Mouse (Mus musculus) 3T3-L1 (cell line): Measurements from ENCODE around the gene Akr1cl.
A peak's percentile ranks its signal among the peaks of the same experiment; 100 is the strongest.

Experiments
- DNase-seq: peaks from one replicate; pipeline ENCODE4 v3.0.0-alpha.2; 2015; ENCODE audit warnings: low read depth, low spot score

Gene Akr1cl

DNA sequence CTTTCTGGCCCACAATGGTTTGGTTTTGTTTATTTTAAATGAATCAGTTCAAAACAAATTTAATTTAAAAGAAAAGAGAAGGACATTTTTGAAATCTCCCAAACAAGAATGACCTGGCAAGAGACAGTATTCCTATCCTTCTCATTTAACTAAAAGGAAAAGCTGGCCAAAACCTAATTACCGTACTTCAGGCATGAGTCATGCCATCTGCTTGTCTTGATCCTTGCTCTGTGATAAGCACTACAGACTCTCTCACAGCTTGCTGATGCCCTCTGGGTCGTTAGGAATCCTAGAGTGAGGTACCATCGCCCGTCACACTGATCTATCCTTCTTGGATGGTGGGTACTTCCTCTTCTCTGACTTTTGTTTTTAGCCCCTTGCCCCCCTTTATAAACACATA lies 39.4 kb downstream of the Akr1cl start:
- peak; percentile 56 for DNase-seq

DNA sequence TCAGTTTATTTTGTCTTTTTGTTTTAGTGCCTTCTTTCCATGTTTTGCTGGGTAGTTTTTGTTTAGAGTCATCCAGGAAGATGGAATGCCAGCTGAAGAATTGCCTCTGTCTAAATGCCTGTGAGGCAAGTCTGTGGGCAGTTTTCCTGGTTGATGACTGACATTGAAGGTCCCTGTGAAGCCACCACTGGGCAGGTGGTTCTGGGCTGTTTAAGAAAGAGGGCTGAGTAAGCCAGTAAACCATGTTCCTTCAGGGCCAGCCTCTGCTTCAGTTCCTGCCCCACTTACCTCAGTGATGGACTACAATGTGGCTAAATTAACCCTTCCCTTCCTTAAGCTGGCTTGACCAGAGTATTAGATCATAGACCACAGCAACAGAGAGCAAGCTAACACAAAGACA lies 44.4 kb downstream of the Akr1cl start:
- peak; percentile 21 for DNase-seq

DNA sequence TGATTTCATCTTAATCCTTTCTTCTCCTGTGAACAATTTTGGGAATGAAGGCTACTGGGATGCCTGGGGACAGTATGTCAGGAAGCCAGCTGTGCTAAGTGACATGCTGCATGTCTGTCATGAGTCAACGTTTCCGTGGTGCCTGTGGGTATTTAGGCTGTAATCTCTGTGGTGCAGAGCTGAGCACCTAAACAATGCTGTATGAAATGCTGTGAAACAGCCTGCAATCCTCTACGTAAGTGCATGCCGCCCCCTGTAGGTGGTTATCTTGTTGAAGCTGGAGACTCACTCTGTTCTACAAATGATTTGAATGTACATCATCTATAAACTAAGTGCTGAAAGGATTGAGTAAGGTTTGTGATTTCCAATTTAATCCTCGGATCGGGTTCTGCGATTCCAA lies 46.4 kb downstream of the Akr1cl start:
- DNase-seq, result peak; percentile 85

DNA sequence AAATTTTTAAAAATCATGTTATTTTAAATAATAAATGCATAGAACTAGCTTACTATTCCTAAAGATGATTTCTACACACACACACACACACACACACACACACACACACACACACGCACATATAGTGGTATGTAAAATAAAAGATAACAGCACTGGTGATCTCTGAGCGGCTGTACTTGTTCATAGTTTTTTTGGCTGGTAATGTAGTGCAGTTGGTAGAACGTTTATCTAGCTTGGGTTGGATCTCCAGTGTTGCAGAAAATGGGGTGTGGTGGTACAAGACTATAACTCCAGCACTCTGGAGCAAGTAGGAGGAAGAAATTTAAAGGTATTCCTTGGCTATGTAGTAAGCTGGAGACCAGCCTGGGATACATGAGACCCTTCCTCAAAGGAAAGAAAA lies 49.3 kb downstream of the Akr1cl start:
- DNase-seq, result no peak

DNA sequence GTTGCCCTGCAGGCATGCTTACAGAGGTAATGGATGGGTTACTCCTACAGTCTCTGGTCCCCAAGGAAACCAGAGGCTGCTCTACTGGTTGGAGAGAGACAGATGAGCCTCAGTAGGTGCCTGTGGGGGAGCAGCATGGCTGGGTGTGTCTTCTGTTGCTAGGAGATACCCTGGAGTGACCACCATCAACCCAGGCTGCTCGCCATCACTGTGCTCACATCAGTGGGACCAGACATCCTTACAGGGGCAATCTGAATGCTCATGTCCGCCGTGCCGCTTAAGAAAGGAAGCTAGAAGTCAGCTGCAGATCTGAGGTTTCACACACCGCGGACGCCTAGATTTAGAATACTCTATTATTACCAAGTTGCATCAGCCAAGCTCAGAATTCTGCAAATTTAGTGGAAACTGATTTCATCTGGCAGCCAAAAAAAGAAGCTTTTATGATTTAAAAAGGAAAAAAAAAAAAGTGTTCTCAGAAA lies 54.2 kb downstream of the Akr1cl start:
- peak; percentile 38 for DNase-seq

DNA sequence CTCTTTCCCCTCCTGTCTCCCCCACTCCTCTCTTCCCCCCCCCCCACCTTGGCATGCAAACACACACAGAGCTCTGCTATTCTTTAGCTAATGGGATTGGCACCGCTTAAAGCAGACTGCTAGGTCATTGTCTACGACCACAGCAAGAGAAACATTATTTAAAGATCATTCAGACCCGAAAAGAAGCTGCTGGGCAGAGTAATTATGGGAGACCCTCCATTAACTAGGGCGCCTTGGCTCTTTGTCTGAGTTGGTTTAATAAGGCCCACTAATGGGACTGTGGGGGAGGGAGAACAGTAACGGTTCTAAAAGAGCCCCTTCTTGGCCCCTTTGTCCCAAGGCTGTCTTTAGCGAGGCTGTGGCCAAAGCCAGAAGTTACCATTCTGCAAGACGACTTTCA lies 57.2 kb downstream of the Akr1cl start:
- DNase-seq, result no peak

DNA sequence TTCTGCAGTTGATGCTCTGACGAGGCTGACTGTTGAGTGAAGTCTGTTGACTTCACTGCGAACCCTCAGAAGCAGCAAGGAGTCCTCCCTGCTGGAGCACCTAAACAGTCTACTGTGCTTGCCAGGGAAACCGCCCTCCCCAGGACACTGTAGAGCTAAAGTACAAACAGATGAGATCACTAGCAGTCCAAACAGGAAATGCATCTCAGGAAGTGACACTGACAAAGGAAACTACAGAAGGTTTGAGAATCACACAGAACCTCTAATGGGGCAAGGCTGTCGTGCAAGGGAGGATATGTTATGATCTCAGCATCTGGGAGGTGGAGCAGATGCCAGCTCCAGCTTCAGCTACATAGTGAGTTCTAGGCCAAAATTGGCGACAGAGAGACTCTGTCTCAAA lies 61.9 kb downstream of the Akr1cl start:
- DNase-seq, result peak; percentile 37
